Mouse (Mus musculus): ENCODE data around the gene Ugcg. TPM values are rescaled to one million over a fixed set of nuclear protein-coding genes. Genes with fewer than 3 reads are reported as not detected.

The Ugcg gene
- total and polyA plus RNA-seq, 3 experiments, result 30.8 to 45.4 TPM; not detected in 1

Other genes starting within 250 kb of the Ugcg start
- gene Zkscan16, start 245.6 kb upstream of the Ugcg start, total RNA-seq (2012; rRNA removed), result not detected in 2 replicates
- not detected for gene Zkscan16, start 245.6 kb upstream of the Ugcg start, polyA plus RNA-seq (2012; ENCODE audit: insufficient read depth in 1 of 2, insufficient read length in 2 of 2, low read depth in 1 of 2, low replicate concordance in 2 of 2, missing spikeins in 1 of 2)
- 11.7 and 14.7 TPM in 2 replicates for gene Ptgr1, start 202.1 kb upstream of the Ugcg start, total RNA-seq (2012; rRNA removed)
- 10 to 100 TPM in 1 of 2 experiments, not detected in 1; 20.6 TPM for gene Ptgr1, start 202.1 kb upstream of the Ugcg start, polyA plus RNA-seq (2012; ENCODE audit: insufficient read depth in 1 of 2, insufficient read length in 2 of 2, low read depth in 1 of 2, low replicate concordance in 2 of 2, missing spikeins in 1 of 2)
- gene Dnajc25, start 194.2 kb upstream of the Ugcg start, total RNA-seq (2012; rRNA removed), result 6.2 and 6.6 TPM in 2 replicates
- gene Dnajc25, start 194.2 kb upstream of the Ugcg start, polyA plus RNA-seq (2012; ENCODE audit: insufficient read depth in 1 of 2, insufficient read length in 2 of 2, low read depth in 1 of 2, low replicate concordance in 2 of 2, missing spikeins in 1 of 2), result 10 to 100 TPM in 1 of 2 experiments, not detected in 1; 11.8 TPM
- gene Gm20503, start 186.0 kb upstream of the Ugcg start, total RNA-seq (2012; rRNA removed), result not detected in 2 replicates
- 1 to 10 TPM in 1 of 2 experiments, not detected in 1; 3.3 TPM for gene Gm20503, start 186.0 kb upstream of the Ugcg start, polyA plus RNA-seq (2012; ENCODE audit: insufficient read depth in 1 of 2, insufficient read length in 2 of 2, low read depth in 1 of 2, low replicate concordance in 2 of 2, missing spikeins in 1 of 2)
- gene Gng10, start 154.2 kb upstream of the Ugcg start, total RNA-seq (2012; rRNA removed), result 54.0 and 59.1 TPM in 2 replicates
- gene Gng10, start 154.2 kb upstream of the Ugcg start, polyA plus RNA-seq (2012; ENCODE audit: insufficient read depth in 1 of 2, insufficient read length in 2 of 2, low read depth in 1 of 2, low replicate concordance in 2 of 2, missing spikeins in 1 of 2), result 10 to 100 TPM in 1 of 2 experiments, not detected in 1; 51.2 TPM
- gene AI481877, start 50.3 kb upstream of the Ugcg start, total RNA-seq (2012; rRNA removed), result not detected in 2 replicates
- gene AI481877, start 50.3 kb upstream of the Ugcg start, polyA plus RNA-seq (2012; ENCODE audit: insufficient read depth in 1 of 2, insufficient read length in 2 of 2, low read depth in 1 of 2, low replicate concordance in 2 of 2, missing spikeins in 1 of 2), result under 1 TPM in 1 of 2 experiments, not detected in 1; 0.01 TPM
- 44.4 and 49.0 TPM in 2 replicates for gene Susd1, start 249.4 kb downstream of the Ugcg start, total RNA-seq (2012; rRNA removed)
- 100 to 1,000 TPM in 1 of 2 experiments, 10 to 100 TPM in 1; 67.6 to 180 TPM for gene Susd1, start 249.4 kb downstream of the Ugcg start, polyA plus RNA-seq (2012; ENCODE audit: insufficient read depth in 1 of 2, insufficient read length in 2 of 2, low read depth in 1 of 2, low replicate concordance in 2 of 2, missing spikeins in 1 of 2)